Mouse (Mus musculus): ENCODE results near the gene Agtpbp1. TPM values are rescaled to one million over a fixed set of nuclear protein-coding genes. Genes with fewer than 3 reads are reported as not detected.

The Agtpbp1 gene
- polyA plus RNA-seq, 1 experiment from 2014 or later: 12.2 TPM

DNA sequence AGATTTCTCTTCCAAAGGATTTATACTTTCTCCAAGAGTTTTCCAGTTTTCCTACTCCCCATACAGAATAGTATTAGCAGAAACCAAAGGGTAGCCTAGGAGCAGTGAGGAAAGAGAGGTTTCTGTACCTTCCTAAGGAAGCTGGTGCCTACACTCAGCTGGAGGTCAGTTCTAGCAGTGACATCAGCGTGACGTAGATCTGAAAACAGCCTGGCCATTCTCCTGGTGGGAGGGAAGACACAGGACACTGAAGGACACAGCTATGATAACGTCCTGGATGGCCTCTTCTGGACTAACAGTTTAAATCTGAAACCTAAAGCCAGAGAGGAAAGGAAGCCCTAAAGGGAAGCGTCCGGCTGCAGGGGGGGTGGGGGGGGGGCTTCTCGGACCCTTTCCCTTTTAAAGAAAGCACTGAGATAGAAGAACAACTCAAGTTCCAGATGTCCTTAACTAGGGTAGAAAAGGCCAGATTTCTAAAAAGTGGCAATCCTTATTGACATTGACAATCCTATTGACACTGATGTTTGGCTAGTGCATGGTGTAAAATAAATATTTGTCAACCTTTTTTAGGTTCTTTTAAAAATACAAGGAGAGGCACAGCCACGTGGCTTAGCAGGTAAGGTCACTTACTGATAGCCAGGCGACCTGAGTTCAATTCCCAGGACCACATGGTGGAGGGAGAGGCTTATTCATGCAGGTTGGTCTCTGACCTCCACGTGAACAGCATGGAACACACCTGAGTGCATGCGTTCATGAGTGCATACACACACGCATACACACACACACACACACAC lies 63.6 kb downstream of the Agtpbp1 start:
- Histone ChIP-seq H3K4me1 (no peaks in the 10 kb centered on the region), H3K9me3 (no peaks in the 10 kb centered on the region), H3K4me3 (no peak overlapping the region), H3K27ac (no peak overlapping the region), H3K36me3 (peaks cover 8% of the 10 kb centered on the region), H3K4me2 (no peak overlapping the region), H3K27me3 (no peaks in the 10 kb centered on the region), H3K9ac (no peak overlapping the region)
- 79% methylated on average over 11 of the region's 11 CpGs for WGBS
- ATAC-seq (ENCODE audit: insufficient number of reproducible peaks, low FRiP score, low TSS enrichment, low read depth): no peak

DNA sequence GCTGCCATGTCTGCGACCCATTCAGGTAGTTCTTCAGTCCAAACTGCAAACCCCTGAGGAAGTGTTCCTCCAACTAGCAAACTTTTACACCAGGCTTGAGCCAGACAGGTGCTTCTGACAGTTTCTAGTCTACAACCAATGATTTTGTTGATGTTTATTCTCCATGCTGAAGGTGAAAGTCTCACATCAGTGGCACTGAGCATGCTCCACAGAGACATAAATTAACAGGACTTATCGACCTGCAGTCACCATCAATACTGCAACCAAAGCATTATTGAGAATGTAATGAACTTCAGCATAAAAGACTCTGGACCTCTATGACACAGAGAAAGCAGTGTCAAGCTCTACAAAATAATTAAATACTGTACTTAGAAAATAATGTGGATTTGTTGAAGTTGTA lies 64.2 kb downstream of the Agtpbp1 start:
- Histone ChIP-seq H3K4me2 (no peak overlapping the region), H3K9me3 (no peaks in the 10 kb centered on the region), H3K9ac (no peak overlapping the region), H3K27me3 (no peaks in the 10 kb centered on the region), H3K27ac (no peak overlapping the region), H3K4me3 (no peak overlapping the region), H3K4me1 (no peaks in the 10 kb centered on the region), H3K36me3 (peaks cover 5% of the 10 kb centered on the region)
- WGBS: 92% methylated on average over 2 of the region's 2 CpGs
- no peak for ATAC-seq (ENCODE audit: insufficient number of reproducible peaks, low FRiP score, low TSS enrichment, low read depth)

DNA sequence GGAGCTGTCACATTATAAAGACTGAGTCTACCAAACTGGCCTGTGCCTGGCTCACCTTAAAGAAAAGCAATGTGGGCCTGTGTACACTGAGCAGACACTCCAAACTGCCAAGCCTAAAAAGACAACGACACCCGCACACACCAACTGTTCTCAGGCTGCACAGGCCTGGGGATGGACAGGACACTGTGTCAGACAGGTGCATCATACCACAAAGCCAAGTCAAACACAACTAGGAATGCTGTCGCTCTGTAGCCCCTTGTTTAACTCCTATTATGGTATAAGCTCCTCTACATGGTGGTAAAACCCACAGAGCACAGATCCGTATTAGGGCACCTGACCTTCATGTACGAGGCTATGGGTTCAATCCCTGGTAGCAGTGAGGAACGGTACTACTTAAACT lies 65.5 kb downstream of the Agtpbp1 start:
- no peak overlapping the region for H3K9ac ChIP-seq
- no peaks in the 10 kb centered on the region for H3K27me3 ChIP-seq
- H3K27ac ChIP-seq: no peak overlapping the region
- WGBS: 81% methylated on average over 6 of the region's 6 CpGs
- H3K4me3 ChIP-seq: no peak overlapping the region
- no peak overlapping the region for H3K4me2 ChIP-seq
- H3K9me3 ChIP-seq: no peaks in the 10 kb centered on the region
- peaks cover 4% of the 10 kb centered on the region; the same call in 1 of the 2 replicates for H3K36me3 ChIP-seq
- no peaks in the 10 kb centered on the region for H3K4me1 ChIP-seq
- ATAC-seq (ENCODE audit: insufficient number of reproducible peaks, low FRiP score, low TSS enrichment, low read depth): no peak

DNA sequence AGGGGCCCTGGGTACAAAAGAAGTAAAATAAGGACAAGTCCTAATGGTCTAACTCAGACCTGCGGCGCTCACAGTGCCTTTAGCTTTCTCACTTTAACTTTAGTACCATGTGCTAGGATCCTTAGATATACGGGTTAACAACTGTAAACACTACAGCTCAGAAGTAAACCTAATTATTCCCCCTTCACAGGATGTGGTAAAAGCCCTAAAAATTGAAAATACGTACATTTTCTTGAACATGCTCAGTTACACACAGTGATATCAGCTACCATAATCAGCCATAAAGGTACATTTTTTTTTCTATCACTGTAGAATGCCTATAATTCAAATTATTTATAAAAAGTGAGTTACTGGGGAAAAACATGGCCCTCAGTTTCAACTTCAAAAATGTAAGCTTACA lies 67.0 kb downstream of the Agtpbp1 start:
- Histone ChIP-seq H3K4me1 (no peaks in the 10 kb centered on the region), H3K27ac (no peak overlapping the region), H3K36me3 (peaks cover 4% of the 10 kb centered on the region; the same call in 1 of the 2 replicates), H3K4me3 (no peak overlapping the region), H3K9ac (no peak overlapping the region), H3K9me3 (no peaks in the 10 kb centered on the region), H3K4me2 (no peak overlapping the region), H3K27me3 (no peaks in the 10 kb centered on the region)
- no peak for ATAC-seq (ENCODE audit: insufficient number of reproducible peaks, low FRiP score, low TSS enrichment, low read depth)
- 70% methylated on average over 4 of the region's 4 CpGs for WGBS

DNA sequence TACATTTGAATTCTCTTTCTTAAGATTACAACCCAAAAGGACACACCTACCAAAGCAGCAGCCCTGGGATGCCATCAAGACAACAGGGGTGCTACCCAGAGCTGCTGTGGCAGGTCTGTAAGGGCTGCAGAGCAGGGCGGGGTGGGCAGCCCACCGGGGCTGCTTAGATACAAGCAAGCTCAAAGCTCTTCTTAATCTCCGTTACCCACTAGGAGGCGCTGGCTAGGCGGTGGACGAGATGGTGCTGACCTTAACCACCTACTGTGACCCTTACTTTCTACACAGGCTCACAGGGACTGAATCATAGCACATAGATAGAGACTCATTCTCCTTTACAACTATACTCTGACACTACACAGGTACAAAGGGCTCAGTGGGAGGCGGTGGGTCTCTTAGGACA lies 70.0 kb downstream of the Agtpbp1 start:
- WGBS: 25% methylated on average over 7 of the region's 7 CpGs
- Histone ChIP-seq H3K36me3 (peaks cover 4% of the 10 kb centered on the region), H3K9ac (no peak overlapping the region), H3K4me2 (no peak overlapping the region), H3K9me3 (no peaks in the 10 kb centered on the region), H3K4me3 (no peak overlapping the region), H3K4me1 (no peaks in the 10 kb centered on the region), H3K27ac (no peak overlapping the region), H3K27me3 (no peaks in the 10 kb centered on the region)
- ATAC-seq (ENCODE audit: insufficient number of reproducible peaks, low FRiP score, low TSS enrichment, low read depth): no peak

DNA sequence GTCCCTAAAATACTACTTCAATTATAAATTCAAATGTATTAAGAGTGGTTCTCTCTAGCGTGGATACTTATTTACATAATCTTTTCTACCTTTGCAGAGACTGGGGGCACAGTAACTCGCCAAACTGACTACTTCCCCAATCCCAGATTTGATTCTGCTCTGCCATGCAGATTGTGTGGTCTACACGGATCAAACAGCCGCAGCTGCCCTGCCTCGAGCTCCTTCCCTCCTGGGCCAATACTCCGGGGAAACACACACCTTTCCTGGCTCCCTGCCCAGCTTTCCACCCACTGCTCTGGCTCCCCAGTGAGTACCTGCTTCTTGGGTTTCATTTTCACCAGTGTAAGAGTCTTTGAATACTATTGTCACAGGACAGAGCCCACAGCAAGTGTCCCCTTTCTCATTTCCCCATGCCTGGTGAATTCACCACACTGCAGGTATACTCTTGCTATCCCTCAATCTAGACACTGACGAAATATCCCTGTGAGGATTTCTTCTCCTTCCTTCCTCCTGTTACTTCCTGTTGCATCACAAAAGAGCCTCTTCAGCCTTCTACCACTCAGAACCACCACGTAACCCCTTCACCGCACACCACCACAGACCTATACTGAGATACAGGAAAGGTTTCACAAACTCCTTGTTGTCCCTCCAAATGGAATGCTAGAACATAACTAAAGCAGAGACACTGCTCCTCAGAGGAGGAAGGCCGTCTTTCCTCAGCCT lies 75.2 kb downstream of the Agtpbp1 start:
- Histone ChIP-seq H3K4me2 (no peak overlapping the region), H3K27ac (no peak overlapping the region)
- ATAC-seq (ENCODE audit: insufficient number of reproducible peaks, low FRiP score, low TSS enrichment, low read depth): no peak

DNA sequence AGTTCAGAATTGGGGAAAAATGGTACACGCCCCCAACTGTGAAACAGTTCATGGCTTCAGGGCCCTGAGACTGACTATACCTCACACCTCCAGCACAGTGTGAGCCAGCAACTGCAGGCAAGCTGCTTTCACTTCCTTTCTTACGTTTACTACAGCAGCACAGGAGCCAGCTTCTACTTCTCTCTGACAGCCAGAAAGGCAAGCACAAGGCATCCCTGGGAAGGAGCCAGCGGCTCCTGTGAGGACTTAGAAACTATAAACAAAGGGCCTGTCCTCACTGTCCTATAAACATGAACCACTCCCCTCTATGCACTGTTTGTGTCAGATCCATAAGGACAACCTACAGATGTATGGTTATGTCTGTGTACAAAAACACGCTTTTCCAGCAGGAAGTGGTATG lies 76.4 kb downstream of the Agtpbp1 start:
- Histone ChIP-seq H3K4me2 (no peak overlapping the region), H3K9me3 (no peaks in the 10 kb centered on the region), H3K36me3 (peaks cover 9% of the 10 kb centered on the region), H3K27ac (no peak overlapping the region), H3K4me1 (no peaks in the 10 kb centered on the region), H3K9ac (no peak overlapping the region), H3K4me3 (no peak overlapping the region), H3K27me3 (no peaks in the 10 kb centered on the region)
- no peak for ATAC-seq (ENCODE audit: insufficient number of reproducible peaks, low FRiP score, low TSS enrichment, low read depth)
- 61% methylated on average over 4 of the region's 4 CpGs for WGBS

More for the DNA sequence above, 75.2 kb downstream of the Agtpbp1 start:
- H3K4me1 ChIP-seq: no peaks in the 10 kb centered on the region
- no peaks in the 10 kb centered on the region for H3K9me3 ChIP-seq
- peaks cover 10% of the 10 kb centered on the region for H3K36me3 ChIP-seq
- H3K9ac ChIP-seq: no peak overlapping the region
- no peak overlapping the region for H3K4me3 ChIP-seq
- WGBS: 47% methylated on average over 10 of the region's 10 CpGs
- no peaks in the 10 kb centered on the region for H3K27me3 ChIP-seq

DNA sequence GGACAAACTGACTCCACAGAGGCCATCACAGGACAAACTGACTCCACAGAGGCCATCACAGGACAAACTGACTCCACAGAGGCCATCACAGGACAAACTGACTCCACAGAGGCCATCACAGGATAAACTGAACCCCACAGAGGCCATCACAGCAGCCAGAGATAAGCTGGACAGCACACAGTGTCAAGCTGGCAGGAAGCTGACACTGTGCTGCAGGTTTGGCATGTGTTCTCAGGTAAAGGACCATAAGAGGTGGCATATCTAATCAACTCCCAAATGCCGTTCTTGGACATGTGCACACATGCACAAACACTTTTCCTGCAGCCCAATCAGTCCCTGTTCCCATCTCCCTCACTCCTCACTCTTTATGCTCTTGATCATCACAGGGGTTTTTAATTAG lies 78.6 kb downstream of the Agtpbp1 start:
- 53% methylated on average over 1 of the region's 1 CpGs for WGBS
- Histone ChIP-seq H3K9me3 (no peaks in the 10 kb centered on the region), H3K27ac (no peak overlapping the region), H3K4me3 (no peak overlapping the region), H3K36me3 (peaks cover 7% of the 10 kb centered on the region; the same call in 1 of the 2 replicates), H3K27me3 (no peaks in the 10 kb centered on the region), H3K4me1 (no peaks in the 10 kb centered on the region), H3K9ac (no peak overlapping the region), H3K4me2 (no peak overlapping the region)
- ATAC-seq (ENCODE audit: insufficient number of reproducible peaks, low FRiP score, low TSS enrichment, low read depth): no peak

DNA sequence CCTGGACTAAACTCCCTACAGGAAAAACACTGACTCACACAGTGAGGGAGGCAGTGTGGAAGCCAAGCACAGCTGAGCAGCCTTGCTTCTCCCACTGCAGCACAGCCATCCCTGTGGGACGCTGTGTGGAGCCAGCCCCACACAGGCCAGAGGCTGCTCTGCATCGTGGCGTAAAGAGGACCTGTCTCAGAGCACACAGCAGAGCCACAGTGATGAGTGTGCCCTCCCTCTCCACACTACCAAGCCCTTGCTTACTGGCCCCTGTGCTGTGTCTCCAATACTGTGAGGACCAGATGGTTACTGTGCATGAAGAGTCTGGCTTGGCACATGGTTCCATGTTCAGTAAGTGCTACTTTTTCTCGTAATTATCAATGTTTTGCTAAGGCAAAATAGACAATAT lies 79.2 kb downstream of the Agtpbp1 start:
- WGBS: 76% methylated on average over 4 of the region's 4 CpGs
- no peak overlapping the region for H3K9ac ChIP-seq

DNA sequence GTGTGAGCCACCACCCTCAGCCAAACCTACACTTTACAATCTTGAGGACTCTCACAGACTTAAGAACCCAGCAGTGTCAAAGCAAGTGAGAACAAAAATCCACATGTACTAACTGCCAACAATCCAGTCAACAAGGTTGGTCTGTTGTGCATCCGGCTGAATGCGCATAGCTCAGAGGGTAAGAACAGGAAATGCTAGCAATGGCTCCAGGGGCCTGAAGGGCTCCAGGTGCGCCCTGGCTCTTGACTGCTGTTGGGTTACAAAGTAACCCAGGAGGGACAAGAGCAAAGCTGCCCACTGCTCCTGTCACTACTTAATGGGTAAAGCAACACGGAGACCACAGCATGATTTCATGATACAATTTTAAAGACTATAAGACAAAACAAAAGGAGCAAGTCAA lies 81.4 kb downstream of the Agtpbp1 start:
- Histone ChIP-seq H3K4me3 (no peak overlapping the region), H3K4me2 (no peak overlapping the region), H3K9me3 (no peaks in the 10 kb centered on the region), H3K27ac (no peak overlapping the region), H3K36me3 (peaks cover 17% of the 10 kb centered on the region), H3K9ac (no peak overlapping the region), H3K27me3 (no peaks in the 10 kb centered on the region), H3K4me1 (no peaks in the 10 kb centered on the region)
- ATAC-seq (ENCODE audit: insufficient number of reproducible peaks, low FRiP score, low TSS enrichment, low read depth): no peak
- WGBS: 77% methylated on average over 4 of the region's 4 CpGs

More for the DNA sequence above, 79.2 kb downstream of the Agtpbp1 start:
- Histone ChIP-seq H3K4me1 (no peaks in the 10 kb centered on the region), H3K9me3 (no peaks in the 10 kb centered on the region), H3K27me3 (no peaks in the 10 kb centered on the region), H3K4me3 (no peak overlapping the region), H3K4me2 (no peak overlapping the region), H3K27ac (no peak overlapping the region), H3K36me3 (peaks cover 7% of the 10 kb centered on the region)
- no peak for ATAC-seq (ENCODE audit: insufficient number of reproducible peaks, low FRiP score, low TSS enrichment, low read depth)

DNA sequence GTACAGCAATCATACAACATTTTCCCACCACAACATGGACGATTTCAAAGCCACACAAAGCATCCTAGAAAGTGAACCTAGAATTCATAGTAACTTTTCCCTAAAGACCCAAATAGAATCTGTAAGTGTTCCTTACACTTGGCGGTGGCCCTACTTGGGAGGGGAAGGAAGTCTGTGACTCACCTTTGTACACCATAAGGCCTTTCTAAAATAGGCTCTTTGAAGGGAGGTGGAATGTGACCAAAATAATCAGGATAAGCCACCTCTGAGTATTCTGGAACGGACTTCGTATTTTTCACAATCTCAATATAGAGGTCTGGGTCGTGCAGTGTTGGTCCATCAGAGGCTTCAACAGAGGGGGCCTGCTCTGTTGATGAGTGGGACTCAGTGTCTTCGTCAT lies 85.2 kb downstream of the Agtpbp1 start:
- no peak overlapping the region for H3K4me3 ChIP-seq
- H3K27ac ChIP-seq: no peak overlapping the region
- no peak overlapping the region for H3K9ac ChIP-seq
- H3K27me3 ChIP-seq: no peaks in the 10 kb centered on the region
- H3K4me2 ChIP-seq: no peak overlapping the region
- 86% methylated on average over 6 of the region's 6 CpGs for WGBS
- H3K9me3 ChIP-seq: no peaks in the 10 kb centered on the region
- no peaks in the 10 kb centered on the region for H3K4me1 ChIP-seq
- peaks cover 18% of the 10 kb centered on the region for H3K36me3 ChIP-seq
- no peak for ATAC-seq (ENCODE audit: insufficient number of reproducible peaks, low FRiP score, low TSS enrichment, low read depth)

DNA sequence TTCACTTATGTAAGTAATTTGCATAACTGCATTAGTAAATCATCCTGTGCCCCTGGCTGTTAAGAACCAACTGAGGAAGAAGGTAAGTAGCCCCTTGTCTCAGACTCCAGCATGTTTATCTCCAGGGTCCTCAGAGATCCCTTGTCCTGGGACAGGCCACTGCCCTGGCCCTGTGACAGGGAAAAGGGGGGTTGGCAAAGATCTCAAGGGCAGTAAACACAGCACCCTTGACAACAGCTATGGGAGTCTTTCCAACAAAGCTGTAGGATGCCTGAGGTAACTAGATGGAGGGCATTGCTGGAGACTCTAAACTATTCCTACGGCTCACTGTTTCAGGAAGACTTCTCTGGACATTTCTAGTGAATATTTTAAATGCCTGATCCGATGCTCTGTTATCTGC lies 85.7 kb downstream of the Agtpbp1 start:
- no peak for ATAC-seq (ENCODE audit: insufficient number of reproducible peaks, low FRiP score, low TSS enrichment, low read depth)
- no peaks in the 10 kb centered on the region for H3K27me3 ChIP-seq
- 86% methylated on average over 2 of the region's 2 CpGs for WGBS
- H3K4me3 ChIP-seq: no peak overlapping the region
- H3K4me2 ChIP-seq: no peak overlapping the region
- peaks cover 23% of the 10 kb centered on the region for H3K36me3 ChIP-seq
- H3K4me1 ChIP-seq: no peaks in the 10 kb centered on the region
- H3K9me3 ChIP-seq: no peaks in the 10 kb centered on the region
- H3K27ac ChIP-seq: no peak overlapping the region
- no peak overlapping the region for H3K9ac ChIP-seq

All from limb, embryonic 15.5 days (tissue).